In genomic region chr9:108001922-108002770, GRCm38 (mm10) we compare ENCODE assay signal across 8 mouse cellular contexts. TPM values are rescaled to one million over a fixed set of nuclear protein-coding genes. Genes with fewer than 3 reads are reported as not detected.
A peak's percentile ranks its signal among the peaks of the same experiment; 100 is the strongest.
DNase-seq lines count a peak whose midpoint lies in the region; ATAC-seq and TF ChIP-seq lines count a peak whose summit lies in the region.

Gene Ip6k1 (plus strand): TSS chr9:108002501.

- peak within 1 kb of the TSS; percentile 97 for H3K4me3 ChIP-seq in heart, embryonic 12.5 days
- H3K4me3 ChIP-seq in kidney, postnatal 0 days (replicated peaks; ENCODE audit: low read depth, low read length): peak within 1 kb of the TSS; percentile 97
- peak within 1 kb of the TSS; percentile 99 for H3K4me3 ChIP-seq in liver, embryonic 11.5 days (ENCODE audit: low read depth, low read length)
- H3K4me3 ChIP-seq in stomach, embryonic 14.5 days (ENCODE audit: low read depth, low read length): peak within 1 kb of the TSS; percentile 94

- peak within 1 kb of the TSS; percentile 98 for H3K9ac ChIP-seq in heart, embryonic 12.5 days
- H3K9ac ChIP-seq in kidney, postnatal 0 days (ENCODE audit: low read depth, low read length): peak within 1 kb of the TSS; percentile 99
- peak within 1 kb of the TSS; percentile 98 for H3K9ac ChIP-seq in liver, embryonic 11.5 days (ENCODE audit: low read depth, low read length)
- peak within 1 kb of the TSS; percentile 89 for H3K9ac ChIP-seq in stomach, embryonic 14.5 days (replicated peaks; ENCODE audit: low read depth, low read length)

- peak; percentile 97 for ATAC-seq in erythroid progenitor cell, adult 5-6 weeks (replicated peaks; ENCODE audit: low FRiP score, poor library complexity, severe bottlenecking)
- peak; percentile 98 for ATAC-seq in heart, embryonic 12.5 days (ENCODE audit: insufficient number of reproducible peaks, low FRiP score)
- peak; percentile 98 for ATAC-seq in kidney, postnatal 0 days (replicated peaks; ENCODE audit: low FRiP score, low read depth)
- peak; percentile 99 for ATAC-seq in liver, embryonic 11.5 days (replicated peaks; ENCODE audit: low FRiP score)
- peak; percentile 99 for ATAC-seq in stomach, embryonic 14.5 days (ENCODE audit: insufficient number of reproducible peaks, insufficient read depth, low FRiP score, low read depth)

- H3K4me2 ChIP-seq in heart, embryonic 12.5 days: peak within 1 kb of the TSS; percentile 83
- H3K4me2 ChIP-seq in kidney, postnatal 0 days (ENCODE audit: low read length): peak within 1 kb of the TSS; percentile 92
- H3K4me2 ChIP-seq in liver, embryonic 11.5 days: peak within 1 kb of the TSS; percentile 97
- H3K4me2 ChIP-seq in stomach, embryonic 14.5 days (replicated peaks; ENCODE audit: low read depth, low read length): peak within 1 kb of the TSS; percentile 83

- WGBS in heart, embryonic 12.5 days: under 1% methylated on average over 51 of the region's 51 CpGs
- WGBS in kidney, postnatal 0 days: under 1% methylated on average over 51 of the region's 51 CpGs
- WGBS in liver, embryonic 11.5 days: under 1% methylated on average over 51 of the region's 51 CpGs
- WGBS in stomach, embryonic 14.5 days: under 1% methylated on average over 51 of the region's 51 CpGs

- H3K27me3 ChIP-seq in heart, embryonic 12.5 days (replicated peaks): 0 out of 2 replicates have a peak, but pooled peaks cover 3% of the 10 kb centered on the region
- no peaks in the 10 kb centered on the region for H3K27me3 ChIP-seq in kidney, postnatal 0 days (ENCODE audit: insufficient read depth, low read length)
- no peaks in the 10 kb centered on the region for H3K27me3 ChIP-seq in liver, embryonic 11.5 days (replicated peaks; ENCODE audit: control insufficient read depth, insufficient read depth, low read length)
- no peaks in the 10 kb centered on the region for H3K27me3 ChIP-seq in stomach, embryonic 14.5 days (ENCODE audit: control insufficient read depth, insufficient read depth, low read length)

- 0 out of 2 replicates have a peak, but pooled peaks cover 3% of the 10 kb centered on the region for H3K36me3 ChIP-seq in heart, embryonic 12.5 days
- no peaks in the 10 kb centered on the region for H3K36me3 ChIP-seq in kidney, postnatal 0 days (ENCODE audit: insufficient read depth, low read length)
- peaks cover 4% of the 10 kb centered on the region; the same call in 1 of the 2 replicates for H3K36me3 ChIP-seq in liver, embryonic 11.5 days (ENCODE audit: control insufficient read depth, insufficient read depth, low read length)
- H3K36me3 ChIP-seq in stomach, embryonic 14.5 days (ENCODE audit: control insufficient read depth, insufficient read depth, low read length): no peaks in the 10 kb centered on the region

- peak within 1 kb of the TSS; percentile 97 for H3K27ac ChIP-seq in heart, embryonic 12.5 days (ENCODE audit: poor library complexity, severe bottlenecking)
- H3K27ac ChIP-seq in kidney, postnatal 0 days: peak within 1 kb of the TSS; percentile 95
- peak within 1 kb of the TSS; percentile 93 for H3K27ac ChIP-seq in liver, embryonic 11.5 days (ENCODE audit: low read depth, low read length)
- peak within 1 kb of the TSS; percentile 87 for H3K27ac ChIP-seq in stomach, embryonic 14.5 days (ENCODE audit: low read length)

- TF ChIP-seq CTCF in kidney, postnatal 0 days (IDR thresholded peaks at IDR 0.05; ENCODE audit: low read depth): no peak

- peak; percentile 100 for DNase-seq in CD4-positive helper T cell, adult 2 months (ENCODE audit: low read depth, low spot score)
- DNase-seq in brain, embryonic 18.5 days (ENCODE audit: low read depth, low spot score): peak; percentile 100
- peak; percentile 100 for DNase-seq in kidney, postnatal 0 days (ENCODE audit: low spot score)
- DNase-seq in liver, embryonic 11.5 days (ENCODE audit: low spot score): peak; percentile 97
- DNase-seq in naive thymus-derived CD4-positive, alpha-beta T cell, adult 2 months (ENCODE audit: low read depth): peak; percentile 100

- no peaks in the 10 kb centered on the region for H3K9me3 ChIP-seq in heart, embryonic 12.5 days (replicated peaks)
- no peaks in the 10 kb centered on the region for H3K9me3 ChIP-seq in kidney, postnatal 0 days (replicated peaks; ENCODE audit: low read length)
- H3K9me3 ChIP-seq in liver, embryonic 11.5 days (ENCODE audit: control insufficient read depth, low read length): no peaks in the 10 kb centered on the region
- H3K9me3 ChIP-seq in stomach, embryonic 14.5 days (ENCODE audit: control insufficient read depth, low read depth, low read length): no peaks in the 10 kb centered on the region

- peaks cover 25% of the 10 kb centered on the region for H3K4me1 ChIP-seq in heart, embryonic 12.5 days (replicated peaks)
- H3K4me1 ChIP-seq in kidney, postnatal 0 days (replicated peaks; ENCODE audit: insufficient read depth, low read length): peaks cover 13% of the 10 kb centered on the region; the same call in 1 of the 2 replicates
- H3K4me1 ChIP-seq in liver, embryonic 11.5 days (replicated peaks; ENCODE audit: control insufficient read depth, insufficient read depth, low read length): peaks cover 29% of the 10 kb centered on the region
- H3K4me1 ChIP-seq in stomach, embryonic 14.5 days (ENCODE audit: control insufficient read depth, insufficient read depth, low read length): peaks cover 15% of the 10 kb centered on the region

RNA-seq across cellular contexts. Expression of gene Ip6k1, which starts in this region (rescaled TPM):
- total RNA-seq in erythroid progenitor cell, adult 5-6 weeks (2015; ENCODE audit: low replicate concordance): 46.5 and 62.5 TPM in 2 replicates
- 71.1 and 159 TPM in 2 replicates for total RNA-seq in erythroid progenitor cell, adult 5-6 weeks (2017; ENCODE audit: low replicate concordance)
- 50.2 and 52.4 TPM in 2 replicates for polyA plus RNA-seq in heart, embryonic 12.5 days (2016; fragmentation: Nextera tagmentation; extraction: Ambion mirVana)
- 45.7 and 46.9 TPM in 2 replicates for polyA plus RNA-seq in kidney, postnatal 0 days (2015; fragmentation: Nextera tagmentation; extraction: Ambion mirVana)
- polyA plus RNA-seq in liver, embryonic 11.5 days (2014; fragmentation: Nextera tagmentation; extraction: Ambion mirVana): 26.6 and 27.3 TPM in 2 replicates
- polyA plus RNA-seq in stomach, embryonic 14.5 days (2014; fragmentation: Nextera tagmentation; extraction: Ambion mirVana): 29.1 and 29.2 TPM in 2 replicates

Comparison
In these comparisons a context has a peak if more than half of its experiments do, and no peak if none do; other contexts are left out.
1. Peak in every context shown above with its lines: DNase-seq, ATAC-seq, H3K4me3 ChIP-seq and H3K27ac ChIP-seq.